Mouse (Mus musculus) CD4-positive, CD25-positive, alpha-beta regulatory T cell, adult 4 months (primary cell): ENCODE data around the gene Lrrc10b. TPM values are rescaled to one million over a fixed set of nuclear protein-coding genes. Genes with fewer than 3 reads are reported as not detected.

Source experiments
- polyA plus RNA-seq, 2 experiments: library from polyadenylated mRNA; unstranded; fragments of 100-300 nt; shearing (Covaris generic); gene quantifications; one replicate each; pipeline ENCODE4 v1.2.1; 2017

Lrrc10b gene
- polyA plus RNA-seq, 2 experiments from 2014 or later, result not detected

Other genes starting within 250 kb of the Lrrc10b start
- gene Myrf, start 216.7 kb downstream of the Lrrc10b start, polyA plus RNA-seq, result under 1 TPM in 1 of 2 experiments, not detected in 1; 0.19 TPM
- gene Dagla, start 152.6 kb downstream of the Lrrc10b start, polyA plus RNA-seq, result not detected
- gene Syt7, start 68.4 kb downstream of the Lrrc10b start, polyA plus RNA-seq, result not detected
- 1 to 10 TPM in 1 of 2 experiments, under 1 TPM in 1; 0.31 to 1.4 TPM for gene Ppp1r32, start 25.5 kb upstream of the Lrrc10b start, polyA plus RNA-seq
- gene Cpsf7, start 67.8 kb upstream of the Lrrc10b start, polyA plus RNA-seq, result 10 to 100 TPM; 59.0 to 79.6 TPM
- gene Sdhaf2, start 68.7 kb upstream of the Lrrc10b start, polyA plus RNA-seq, result 100 to 1,000 TPM in 1 of 2 experiments, 10 to 100 TPM in 1; 92.6 to 104 TPM
- 10 to 100 TPM; 10.7 to 13.6 TPM for gene Tmem216, start 98.8 kb upstream of the Lrrc10b start, polyA plus RNA-seq
- gene Cyb561a3, start 119.7 kb upstream of the Lrrc10b start, polyA plus RNA-seq, result 10 to 100 TPM; 39.1 to 52.7 TPM
- 10 to 100 TPM; 19.3 to 23.0 TPM for gene Tmem138, start 119.9 kb upstream of the Lrrc10b start, polyA plus RNA-seq
- 100 to 1,000 TPM; 104 to 182 TPM for gene Ddb1, start 147.9 kb upstream of the Lrrc10b start, polyA plus RNA-seq
- gene Tkfc, start 148.2 kb upstream of the Lrrc10b start, polyA plus RNA-seq, result 10 to 100 TPM in 1 of 2 experiments, 1 to 10 TPM in 1; 9.2 to 12.7 TPM
- gene Vwce, start 176.7 kb upstream of the Lrrc10b start, polyA plus RNA-seq, result not detected
- gene Pga5, start 220.6 kb upstream of the Lrrc10b start, polyA plus RNA-seq, result not detected
- gene Vps37c, start 231.3 kb upstream of the Lrrc10b start, polyA plus RNA-seq, result 10 to 100 TPM; 14.5 to 15.7 TPM